Mouse (Mus musculus): ENCODE results near the gene Znhit2.

DNA sequence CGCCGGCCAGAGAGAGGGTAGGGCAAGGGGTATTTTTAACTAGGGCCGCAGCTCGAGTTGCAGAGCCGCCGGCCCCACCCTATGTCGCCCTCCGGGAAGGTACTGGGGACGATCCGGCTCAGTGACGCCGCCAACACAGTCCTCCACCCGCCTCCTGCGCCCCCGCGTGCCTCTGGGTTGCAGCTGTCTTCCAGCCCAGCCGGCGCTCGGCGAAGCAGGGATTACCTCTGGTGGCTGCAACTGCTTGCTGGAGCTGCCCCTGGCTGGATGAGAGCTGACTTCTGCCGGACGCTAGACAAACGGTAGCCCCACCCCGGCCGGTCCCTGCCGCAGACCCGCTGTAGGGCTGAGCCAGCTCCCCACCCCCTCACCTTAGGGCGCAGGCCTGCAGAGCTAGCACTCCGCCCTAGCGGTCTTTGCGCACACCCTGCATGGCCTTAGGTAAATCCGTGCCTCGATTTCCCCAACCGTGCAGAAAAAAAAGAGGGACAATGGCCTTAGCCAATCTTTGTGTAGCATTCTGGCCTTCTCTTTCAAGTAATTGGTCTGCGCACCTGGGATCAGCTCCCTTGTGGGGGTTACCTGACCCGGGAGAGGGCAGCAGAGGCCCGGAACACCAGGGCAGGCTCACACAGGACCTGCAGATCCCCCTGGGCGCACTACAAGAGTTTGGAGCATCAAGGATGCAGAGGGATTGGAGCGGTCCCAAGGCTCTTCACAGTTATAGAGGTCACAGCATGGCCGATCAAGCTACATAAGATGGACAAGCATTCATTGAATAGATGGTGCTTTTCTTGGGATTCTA is 45.3 kb upstream of the Znhit2 start, which contains the start of gene Capn1:
- no peak for TF ChIP-seq CTCF (IDR thresholded peaks at IDR 0.05; ENCODE audit: control insufficient read depth, insufficient read depth, insufficient replicate concordance, low read depth, low read length)
- no peak for TF ChIP-seq POLR2A (IDR thresholded peaks at IDR 0.05; ENCODE audit: control insufficient read depth, low read depth, low read length)

Data from testis, adult 2 months (tissue).